Mouse (Mus musculus) lung, postnatal 0 days (tissue): Measurements from ENCODE around the gene Zzef1. TPM values are rescaled to one million over a fixed set of nuclear protein-coding genes. Genes with fewer than 3 reads are reported as not detected.

ENCODE experiments used
- ATAC-seq: fragments of 200-750 bp; cut with Nextera tagmentation; 2 replicates; pipeline ENCODE4 v1.8.0; 2017; ENCODE audit warnings: moderate library complexity
- DNase-seq: peaks from one replicate; pipeline ENCODE4 v3.0.0-alpha.2; 2016; ENCODE audit warnings: low spot score
- H3K27ac ChIP-seq: fragments of 300-500 bp; sonication (generic); 2 replicates; pipeline ENCODE4 v1.5.1; 2014; ENCODE audit warnings: antibody characterized with exemption, mild to moderate bottlenecking, low read length, mixed read lengths
- H3K27me3 ChIP-seq: fragments of 300-500 bp; sonication (generic); replicated peaks from 2 replicates; pipeline ENCODE4 v1.6.1; 2014; ENCODE audit warnings: low read length, mixed read lengths; ENCODE audit not compliant: insufficient read depth
- H3K36me3 ChIP-seq: fragments of 300-500 bp; sonication (generic); 2 replicates; pipeline ENCODE4 v1.6.1; 2014; ENCODE audit warnings: low read length, mixed read lengths; ENCODE audit not compliant: insufficient read depth
- H3K4me1 ChIP-seq: fragments of 300-500 bp; sonication (generic); 2 replicates; pipeline ENCODE4 v1.6.1; 2014; ENCODE audit warnings: antibody characterized with exemption, low read depth, low read length, mixed read lengths; ENCODE audit not compliant: insufficient read depth
- H3K4me2 ChIP-seq: fragments of 300-500 bp; sonication (generic); replicated peaks from 2 replicates; pipeline ENCODE4 v1.6.1; 2014; ENCODE audit warnings: low read depth, mild to moderate bottlenecking, low read length, moderate library complexity, mixed read lengths
- H3K4me3 ChIP-seq: fragments of 300-500 bp; sonication (generic); 2 replicates; pipeline ENCODE4 v1.5.1; 2014; ENCODE audit warnings: low read depth, low read length
- H3K9ac ChIP-seq: fragments of 300-500 bp; sonication (generic); replicated peaks from 2 replicates; pipeline ENCODE4 v1.6.1; 2014; ENCODE audit warnings: low read depth, mild to moderate bottlenecking
- H3K9me3 ChIP-seq: fragments of 300-500 bp; sonication (generic); 2 replicates; pipeline ENCODE4 v1.6.1; 2016; ENCODE audit warnings: low read length, mixed read lengths
- CTCF ChIP-seq: IDR thresholded peaks from 2 replicates; pipeline ENCODE4 v1.5.1; 2016; ENCODE audit warnings: antibody characterized with exemption, mild to moderate bottlenecking
- EP300 ChIP-seq: IDR thresholded peaks from 2 replicates; pipeline ENCODE4 v1.6.1; 2016; ENCODE audit warnings: antibody characterized with exemption, mild to moderate bottlenecking, control low read depth
- WGBS: fragments of 180-500 bp; shearing (Covaris S2); extraction: QIAGEN DNeasy Blood & Tissue Kit; methylation state at CpG from one replicate; pipeline ENCODE4 v1.1.7; 2014; 5-methylcytosine and 5-hydroxymethylcytosine counted together
- polyA plus RNA-seq: library from polyadenylated mRNA; unstranded; fragments of >200 nt; fragmentation: Nextera tagmentation; extraction: Ambion mirVana; gene quantifications from 2 replicates; pipeline ENCODE4 v1.2.1, GENCODE M21; 2015

Zzef1 gene
- polyA plus RNA-seq, 1 experiment from 2014 or later = 9.6 TPM

DNA sequence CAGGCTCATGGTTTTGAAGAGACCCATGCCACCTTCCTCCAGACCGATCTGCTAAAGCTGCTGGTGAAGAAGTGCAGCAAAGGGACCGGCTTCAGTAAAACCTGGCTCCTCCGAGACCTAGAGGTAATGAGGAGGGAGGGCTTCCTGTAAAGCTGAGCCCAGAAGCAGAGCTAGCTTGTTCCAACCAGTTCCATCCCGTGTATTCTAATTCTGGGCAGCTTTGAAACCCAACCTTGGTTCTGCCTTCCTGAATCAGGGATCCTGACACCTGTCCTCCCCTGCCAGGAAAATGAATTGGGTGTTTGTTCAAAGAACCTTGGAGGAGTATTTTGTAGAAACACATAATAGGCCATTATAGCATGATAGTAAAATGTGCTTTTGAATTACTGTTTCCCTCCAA lies 112.4 kb downstream of the Zzef1 start:
- ATAC-seq = no peak
- TF ChIP-seq CTCF (no peak), EP300 (no peak)
- Histone ChIP-seq H3K27ac (no peak overlapping the region), H3K27me3 (no peaks in the 10 kb centered on the region), H3K4me2 (no peak overlapping the region), H3K36me3 (peaks cover 46% of the 10 kb centered on the region), H3K9me3 (no peaks in the 10 kb centered on the region), H3K4me3 (no peak overlapping the region), H3K9ac (no peak overlapping the region), H3K4me1 (no peaks in the 10 kb centered on the region)
- DNase-seq = no peak
- 82% methylated on average over 4 of the region's 4 CpGs for WGBS

DNA sequence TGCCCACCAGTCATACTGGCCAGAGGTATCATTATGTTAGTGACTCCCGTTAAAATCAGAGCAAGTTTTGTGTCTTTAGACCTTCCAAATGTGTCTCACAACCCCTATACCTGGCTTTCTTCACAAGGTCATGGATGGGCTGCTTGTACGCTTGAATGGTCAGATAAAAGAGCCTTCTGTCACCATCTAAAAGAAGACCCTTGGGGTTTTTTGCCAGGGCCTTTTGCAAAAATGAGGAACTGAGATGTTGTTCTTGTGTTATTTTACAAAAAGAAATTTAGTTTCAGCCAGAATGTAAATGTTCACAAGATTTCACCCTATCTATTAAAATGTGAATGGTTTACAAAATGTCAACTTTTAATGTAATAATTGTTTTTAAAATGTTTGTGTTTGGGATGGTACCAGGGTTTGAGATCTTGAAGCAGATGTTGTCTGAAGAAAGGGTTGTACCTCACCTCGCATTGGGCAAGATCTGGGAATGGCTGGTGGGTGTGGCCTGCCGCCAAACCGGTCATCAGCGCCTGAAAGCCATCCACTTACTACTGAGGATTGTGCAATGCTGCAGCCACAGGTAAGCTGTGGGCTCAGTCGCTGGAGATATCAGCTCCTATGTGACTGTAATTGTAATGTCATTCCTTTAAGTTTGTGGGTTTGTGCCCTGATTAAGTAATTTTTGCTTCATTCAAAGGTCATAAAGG lies 121.4 kb downstream of the Zzef1 start:
- Histone ChIP-seq H3K27me3 (no peaks in the 10 kb centered on the region), H3K4me2 (no peak overlapping the region), H3K9ac (no peak overlapping the region), H3K4me3 (no peak overlapping the region), H3K27ac (no peak overlapping the region), H3K4me1 (no peaks in the 10 kb centered on the region), H3K9me3 (no peaks in the 10 kb centered on the region), H3K36me3 (peaks cover 47% of the 10 kb centered on the region)
- TF ChIP-seq EP300 (no peak), CTCF (no peak)
- ATAC-seq (peak; percentile 81), DNase-seq (peak; percentile 77)
- 60% methylated on average over 7 of the region's 7 CpGs for WGBS

DNA sequence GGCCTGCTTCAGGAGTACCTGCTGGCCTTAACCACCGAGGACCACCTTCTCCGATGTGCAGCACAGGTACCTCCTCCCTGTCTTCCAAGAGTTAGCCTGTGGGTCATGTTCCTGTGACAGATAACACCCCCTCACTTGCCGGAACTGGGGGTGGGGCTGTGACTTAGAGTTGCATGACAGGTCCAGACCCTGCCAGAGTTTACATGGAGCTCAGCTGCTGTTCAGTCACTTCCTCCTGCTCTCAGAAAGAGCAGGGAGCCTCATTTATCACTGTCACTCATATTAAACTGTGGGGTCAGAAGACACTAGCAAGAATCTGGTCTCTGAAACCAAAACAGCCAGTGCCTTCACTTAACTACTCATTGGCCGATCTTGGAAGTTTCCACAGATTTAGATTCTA lies 127.1 kb downstream of the Zzef1 start:
- Histone ChIP-seq H3K4me1 (no peaks in the 10 kb centered on the region), H3K9ac (no peak overlapping the region), H3K4me2 (no peak overlapping the region), H3K27ac (no peak overlapping the region), H3K27me3 (no peaks in the 10 kb centered on the region), H3K36me3 (peaks cover 16% of the 10 kb centered on the region), H3K4me3 (no peak overlapping the region), H3K9me3 (no peaks in the 10 kb centered on the region)
- TF ChIP-seq EP300 = no peak
- TF ChIP-seq CTCF = no peak
- DNase-seq (peak; percentile 53), ATAC-seq (peak; percentile 60)
- WGBS = 9% methylated on average over 4 of the region's 4 CpGs

DNA sequence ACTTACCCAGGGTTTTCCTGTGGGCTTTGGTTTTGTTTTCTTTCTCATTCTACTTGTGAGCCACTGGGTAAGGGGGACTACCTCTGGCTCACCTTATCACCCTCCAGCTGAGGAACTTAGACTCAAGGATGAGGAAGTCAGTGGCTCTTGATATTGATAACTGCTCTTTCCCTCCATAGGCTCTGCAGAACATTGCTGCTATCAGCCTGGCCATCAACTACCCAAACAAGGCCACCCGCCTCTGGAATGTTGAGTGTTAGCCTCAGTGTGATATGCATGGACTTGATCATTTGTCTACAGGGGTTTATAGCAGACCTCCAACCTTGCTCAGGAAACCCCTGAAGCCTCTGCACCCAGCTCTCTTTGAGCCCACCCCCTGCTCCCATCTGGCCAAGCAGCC lies 128.4 kb downstream of the Zzef1 start:
- no peak overlapping the region for H3K4me3 ChIP-seq
- ATAC-seq (no peak), DNase-seq (peak; percentile 12)
- TF ChIP-seq CTCF (no peak), EP300 (no peak)
- peaks cover 10% of the 10 kb centered on the region; the same call in 1 of the 2 replicates for H3K36me3 ChIP-seq
- no peak overlapping the region for H3K4me2 ChIP-seq
- 45% methylated on average over 1 of the region's 1 CpGs for WGBS
- no peaks in the 10 kb centered on the region for H3K4me1 ChIP-seq
- no peaks in the 10 kb centered on the region for H3K9me3 ChIP-seq
- no peak overlapping the region for H3K9ac ChIP-seq
- H3K27ac ChIP-seq = no peak overlapping the region
- no peaks in the 10 kb centered on the region for H3K27me3 ChIP-seq

DNA sequence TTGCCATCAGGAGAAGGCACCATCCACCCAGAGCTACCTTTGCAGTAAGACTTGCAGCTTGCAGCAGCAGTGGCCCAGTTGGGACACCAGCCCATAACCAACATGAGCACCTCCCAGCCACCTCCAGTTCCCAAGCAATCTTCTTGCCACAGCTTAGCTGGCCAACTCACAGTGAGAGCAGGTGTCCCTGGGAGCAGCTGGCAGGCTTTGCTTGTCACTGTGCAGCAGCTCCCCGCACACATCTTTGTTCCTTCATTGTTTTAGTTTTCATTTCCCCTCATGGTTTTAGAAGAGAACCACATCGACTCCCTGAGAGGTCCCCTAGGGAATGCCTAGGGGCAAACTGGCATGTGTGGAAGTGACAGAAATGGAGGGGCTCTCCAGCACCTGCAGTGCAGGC lies 129.0 kb downstream of the Zzef1 start:
- Histone ChIP-seq H3K9me3 (no peaks in the 10 kb centered on the region), H3K4me3 (no peak overlapping the region), H3K27me3 (no peaks in the 10 kb centered on the region), H3K9ac (no peak overlapping the region), H3K4me2 (no peak overlapping the region), H3K27ac (no peak overlapping the region), H3K36me3 (peaks cover 10% of the 10 kb centered on the region; the same call in 1 of the 2 replicates), H3K4me1 (no peaks in the 10 kb centered on the region)
- ATAC-seq (no peak), DNase-seq (no peak)
- 26% methylated on average over 2 of the region's 2 CpGs for WGBS
- TF ChIP-seq EP300 = no peak
- TF ChIP-seq CTCF = no peak

DNA sequence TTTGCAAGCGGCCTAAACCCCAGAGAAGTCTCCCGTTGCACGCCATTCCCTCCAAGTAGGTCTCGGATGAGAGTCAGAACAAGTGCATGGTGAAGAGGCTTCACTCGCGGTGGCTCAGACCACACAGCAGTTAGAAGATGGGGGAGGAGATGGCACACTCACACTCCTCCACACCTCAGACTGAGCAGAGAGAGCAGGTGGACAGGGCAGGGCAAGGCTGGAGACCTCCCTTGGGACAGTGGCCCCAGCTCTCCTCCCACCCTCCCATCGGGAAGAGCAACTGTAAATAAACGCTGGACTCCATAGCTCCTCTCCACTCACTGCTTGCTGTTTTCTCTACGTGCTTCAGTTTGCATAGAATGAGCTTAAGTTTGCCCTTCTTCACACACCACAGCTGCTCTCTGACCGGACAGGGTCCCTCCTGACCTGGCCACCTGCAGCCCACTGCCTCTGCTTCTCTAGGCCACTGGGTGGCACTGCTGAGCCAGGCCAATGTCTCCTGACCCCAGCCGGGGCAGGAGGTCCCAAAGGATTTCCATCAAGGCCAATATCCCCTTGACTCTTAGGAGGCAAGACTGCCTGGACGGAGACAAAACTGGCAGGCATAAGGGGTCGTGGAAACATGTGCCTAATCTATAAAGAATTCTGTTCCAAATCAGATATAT lies 130.3 kb downstream of the Zzef1 start:
- Histone ChIP-seq H3K27me3 (no peaks in the 10 kb centered on the region), H3K4me1 (no peaks in the 10 kb centered on the region), H3K9me3 (no peaks in the 10 kb centered on the region), H3K9ac (no peak overlapping the region), H3K4me3 (no peak overlapping the region), H3K27ac (no peak overlapping the region), H3K36me3 (peaks cover 10% of the 10 kb centered on the region; the same call in 1 of the 2 replicates), H3K4me2 (no peak overlapping the region)
- peak; percentile 99 for TF ChIP-seq CTCF
- TF ChIP-seq EP300 = no peak
- 46% methylated on average over 13 of the region's 13 CpGs for WGBS
- DNase-seq (peak; percentile 63), ATAC-seq (peak; percentile 59)
